Mouse (Mus musculus) liver, adult 2 months (tissue): ENCODE results near the gene 2510002D24Rik.

Source experiments
- CTCF ChIP-seq: fragments of 200-500 bp; IDR thresholded peaks from 2 replicates; pipeline ENCODE4 v1.5.1; 2011; ENCODE audit warnings: low read depth, low read length, control low read depth
- POLR2A ChIP-seq: fragments of 200-500 bp; IDR thresholded peaks from 2 replicates; pipeline ENCODE4 v1.6.1; 2011; ENCODE audit warnings: low read length, control low read depth; ENCODE audit not compliant: insufficient read depth; ENCODE audit errors: extremely low read depth

GRCm38 (mm10) chr16:18838346-18838745 lies 2.0 kb downstream of the 2510002D24Rik start:
- TF ChIP-seq CTCF (no peak), POLR2A (no peak)
